Mouse (Mus musculus) left cerebral cortex, adult 11 months (tissue): ENCODE measurements around the gene Mrps12.
"Not testable (repeated sequence)": the region's sequence is repeated elsewhere in the genome, so short reads cannot be mapped to it uniquely, and the experiment has no call there.

Source experiments
- DNase-seq: peaks from one replicate; pipeline ENCODE4 v3.0.0; 2022; ENCODE audit warnings: low spot score

Gene Mrps12

DNA sequence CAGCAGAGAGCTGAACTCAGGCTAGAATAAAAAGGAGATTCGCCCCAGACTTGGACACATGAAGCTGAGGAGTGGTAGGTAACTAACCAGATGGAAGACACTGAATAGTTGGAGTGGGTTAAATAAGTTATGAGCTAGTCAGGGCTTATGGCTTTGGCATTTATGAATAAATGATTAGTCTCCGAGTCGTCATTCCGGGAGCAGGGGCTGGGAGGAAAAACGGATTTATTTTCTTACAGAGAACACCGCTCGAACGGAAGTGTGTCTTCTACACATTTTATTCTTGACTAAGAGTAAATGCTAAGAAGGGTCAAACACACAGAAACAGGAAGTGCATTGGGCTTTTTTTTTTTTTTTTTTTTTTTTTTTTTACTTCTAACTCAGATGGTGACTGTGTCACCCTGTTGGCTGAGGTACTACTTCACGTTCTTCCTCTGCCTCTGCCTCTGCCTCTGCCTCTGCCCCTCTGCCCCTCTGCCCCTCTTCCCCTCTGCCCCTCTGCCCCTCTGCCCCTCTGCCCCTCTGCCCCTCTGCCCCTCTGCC is 38.9 kb downstream of the Mrps12 start:
- no peak for DNase-seq

DNA sequence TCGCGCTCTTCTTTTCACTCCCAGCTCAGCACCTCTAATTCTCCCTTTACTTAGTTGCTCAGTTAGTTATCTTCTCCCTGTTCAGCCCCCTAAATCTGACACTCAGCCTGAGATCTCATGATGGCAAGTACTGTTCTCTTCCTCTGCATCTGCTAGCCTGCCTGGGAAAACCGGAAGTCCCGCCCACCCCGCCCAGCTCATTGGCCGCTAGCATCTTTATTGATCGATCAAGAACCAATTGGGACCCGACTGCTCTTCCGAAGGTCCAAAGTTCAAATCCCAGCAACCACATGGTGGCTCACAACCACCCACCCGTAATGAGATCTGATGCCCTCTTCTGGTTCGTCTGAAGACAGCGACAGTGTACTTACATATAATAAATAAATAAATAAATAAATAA is 40.3 kb downstream of the Mrps12 start:
- not testable (repeated sequence) for DNase-seq

- no peak for DNase-seq
Observed at GRCm38 (mm10) chr7:28700269-28700668, 41.4 kb downstream of the Mrps12 start.

GRCm38 (mm10) chr7:28697277-28697676 is 44.3 kb downstream of the Mrps12 start:
- DNase-seq, result no peak

GRCm38 (mm10) chr7:28694966-28695511 is 46.6 kb downstream of the Mrps12 start:
- no peak for DNase-seq

DNA sequence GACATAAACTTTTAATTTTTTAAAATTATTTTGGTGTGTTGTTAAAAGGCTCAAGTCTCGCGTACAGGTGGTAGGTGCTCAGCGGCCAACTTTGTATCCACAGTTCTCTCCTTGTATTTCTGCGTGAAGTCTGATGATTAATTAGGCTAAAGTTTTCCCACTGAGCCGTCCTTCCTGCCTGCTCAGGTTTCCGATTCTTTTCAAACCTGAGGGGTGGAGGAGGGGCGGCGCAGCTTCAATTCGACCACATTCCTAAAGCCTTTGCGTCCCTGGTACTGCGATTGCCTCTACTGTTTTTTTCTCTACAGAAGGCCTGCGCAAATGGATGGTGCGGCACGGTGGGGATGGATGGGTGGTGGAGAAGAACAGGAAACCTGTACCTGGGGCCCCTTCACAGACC is 47.2 kb downstream of the Mrps12 start:
- DNase-seq, result no peak

DNA sequence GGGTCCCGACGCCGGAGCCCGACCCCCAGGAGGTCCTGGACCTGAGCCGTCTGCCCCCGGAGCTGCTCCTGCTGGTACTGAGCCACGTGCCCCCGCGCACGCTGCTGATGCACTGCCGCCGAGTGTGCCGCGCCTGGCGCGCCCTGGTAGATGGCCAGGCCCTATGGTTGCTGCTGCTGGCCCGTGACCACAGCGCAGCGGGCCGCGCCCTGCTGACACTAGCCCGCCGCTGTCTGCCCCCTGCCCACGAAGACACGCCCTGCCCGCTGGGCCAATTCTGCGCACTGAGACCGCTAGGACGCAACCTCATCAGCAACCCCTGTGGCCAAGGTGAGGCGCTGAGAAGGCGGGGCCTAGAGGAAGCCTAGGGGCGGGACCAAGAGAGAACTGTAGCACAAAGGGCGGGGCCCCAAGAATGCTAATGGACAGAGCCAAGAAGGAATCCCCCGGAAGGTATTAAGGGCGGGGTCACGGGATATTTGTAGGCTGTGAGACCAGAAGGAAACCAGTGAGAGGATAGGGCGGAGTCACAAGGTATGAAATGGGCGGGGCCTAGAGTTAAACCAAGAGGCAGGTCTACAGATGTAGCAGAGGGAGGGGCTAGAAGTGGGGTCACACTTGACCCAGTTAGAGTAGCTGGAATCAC is 48.2 kb downstream of the Mrps12 start:
- DNase-seq, result peak; percentile 89

GRCm38 (mm10) chr7:28692545-28693320 is 48.9 kb downstream of the Mrps12 start, which contains the start of gene Fbxo27:
Gene Fbxo27, plus strand, starts transcription at chr7:28692849.
- no peak for DNase-seq

GRCm38 (mm10) chr7:28691075-28691474 is 50.5 kb downstream of the Mrps12 start:
- no peak for DNase-seq
